Mouse (Mus musculus) ES-CJ7 (cell line): ENCODE data around the gene Ifit1bl2.
"Not testable (repeated sequence)": the region's sequence is repeated elsewhere in the genome, so short reads cannot be mapped to it uniquely, and the experiment has no call there.

ENCODE experiments used
- DNase-seq: peaks from one replicate; pipeline ENCODE4 v3.0.0; 2011; ENCODE audit warnings: low read depth, low spot score

Gene Ifit1bl2

GRCm38 (mm10) chr19:34640623-34641022, at the start of gene Ifit1bl2, which contains the start of gene Ifit1:
TSS of gene Ifit1bl2 (minus strand) at chr19:34640743.
TSS of gene Ifit1 (plus strand) at chr19:34640871.
- DNase-seq: no peak

GRCm38 (mm10) chr19:34685530-34685929, 45.0 kb upstream of the Ifit1bl2 start:
- no peak for DNase-seq

- DNase-seq: peak; percentile 29
Measured at GRCm38 (mm10) chr19:34684857-34685256, 44.3 kb upstream of the Ifit1bl2 start.

- no peak for DNase-seq
Measured at GRCm38 (mm10) chr19:34678428-34678827, 37.9 kb upstream of the Ifit1bl2 start.

- peak; percentile 88 for DNase-seq
Measured at GRCm38 (mm10) chr19:34673476-34673875, 32.9 kb upstream of the Ifit1bl2 start.

GRCm38 (mm10) chr19:34666127-34666526, 25.6 kb upstream of the Ifit1bl2 start:
- DNase-seq: peak; percentile 64

- DNase-seq: no peak
Measured at GRCm38 (mm10) chr19:34662740-34663139, 22.2 kb upstream of the Ifit1bl2 start.

GRCm38 (mm10) chr19:34662067-34662507, 21.5 kb upstream of the Ifit1bl2 start:
- peak; percentile 89 for DNase-seq

- DNase-seq: peak; percentile 29
Measured at GRCm38 (mm10) chr19:34656511-34657298, 16.2 kb upstream of the Ifit1bl2 start.

GRCm38 (mm10) chr19:34655227-34655805, 14.8 kb upstream of the Ifit1bl2 start:
- DNase-seq: peak; percentile 86

GRCm38 (mm10) chr19:34650997-34651396, 10.5 kb upstream of the Ifit1bl2 start:
- no peak for DNase-seq

GRCm38 (mm10) chr19:34650276-34650675, 9.7 kb upstream of the Ifit1bl2 start:
- DNase-seq: no peak

- DNase-seq: not testable (repeated sequence)
Measured at GRCm38 (mm10) chr19:34647630-34648029, 7.1 kb upstream of the Ifit1bl2 start.

GRCm38 (mm10) chr19:34642616-34643015, 2.1 kb upstream of the Ifit1bl2 start:
- DNase-seq: no peak

GRCm38 (mm10) chr19:34636933-34637557, 3.5 kb downstream of the Ifit1bl2 start:
- peak; percentile 52 for DNase-seq

GRCm38 (mm10) chr19:34633484-34633883, 7.1 kb downstream of the Ifit1bl2 start:
- no peak for DNase-seq

- DNase-seq: no peak
Measured at GRCm38 (mm10) chr19:34631487-34631886, 9.1 kb downstream of the Ifit1bl2 start.

GRCm38 (mm10) chr19:34627496-34627895, 13.0 kb downstream of the Ifit1bl2 start:
- DNase-seq: no peak

- no peak for DNase-seq
Measured at GRCm38 (mm10) chr19:34624663-34625062, 15.9 kb downstream of the Ifit1bl2 start.

- DNase-seq: no peak
Measured at GRCm38 (mm10) chr19:34623781-34624180, 16.8 kb downstream of the Ifit1bl2 start.

- no peak for DNase-seq
Measured at GRCm38 (mm10) chr19:34620871-34621270, 19.7 kb downstream of the Ifit1bl2 start.

GRCm38 (mm10) chr19:34612243-34613001, 28.1 kb downstream of the Ifit1bl2 start:
- not testable (repeated sequence) for DNase-seq
